Mouse (Mus musculus) kidney, embryonic 14.5 days (tissue): ENCODE results near the gene Lyzl6. TPM values are rescaled to one million over a fixed set of nuclear protein-coding genes. Genes with fewer than 3 reads are reported as not detected.
A peak's percentile ranks its signal among the peaks of the same experiment; 100 is the strongest.

Source experiments
- ATAC-seq: fragments of 200-750 bp; cut with Nextera tagmentation; 2 replicates; pipeline ENCODE4 v1.8.0; 2017; ENCODE audit warnings: moderate number of reproducible peaks, mild to moderate bottlenecking, moderate TSS enrichment, moderate library complexity; ENCODE audit not compliant: low FRiP score, low TSS enrichment
- H3K27ac ChIP-seq: fragments of 300-500 bp; sonication (generic); 2 replicates; pipeline ENCODE4 v1.5.1; 2014; ENCODE audit warnings: low read depth, mild to moderate bottlenecking, low read length, moderate library complexity, mixed read lengths
- H3K27me3 ChIP-seq: fragments of 300-500 bp; sonication (generic); 2 replicates; pipeline ENCODE4 v1.6.1; 2014; ENCODE audit warnings: mild to moderate bottlenecking, low read length; ENCODE audit not compliant: control insufficient read depth, insufficient read depth
- H3K36me3 ChIP-seq: fragments of 300-500 bp; sonication (generic); 2 replicates; pipeline ENCODE4 v1.6.1; 2014; ENCODE audit warnings: low read length, mixed read lengths; ENCODE audit not compliant: control insufficient read depth, insufficient read depth
- H3K4me1 ChIP-seq: fragments of 300-500 bp; sonication (generic); 2 replicates; pipeline ENCODE4 v1.6.1; 2014; ENCODE audit warnings: low read length, mixed read lengths; ENCODE audit not compliant: control insufficient read depth, insufficient read depth
- H3K4me2 ChIP-seq: fragments of 300-500 bp; sonication (generic); replicated peaks from 2 replicates; pipeline ENCODE4 v1.6.1; 2014; ENCODE audit warnings: low read depth, mild to moderate bottlenecking, low read length
- H3K4me3 ChIP-seq: fragments of 300-500 bp; sonication (generic); 2 replicates; pipeline ENCODE4 v1.5.1; 2014; ENCODE audit warnings: mild to moderate bottlenecking, low read length
- H3K9ac ChIP-seq: fragments of 300-500 bp; sonication (generic); 2 replicates; pipeline ENCODE4 v1.6.1; 2014; ENCODE audit warnings: low read depth, mild to moderate bottlenecking, low read length, moderate library complexity
- H3K9me3 ChIP-seq: fragments of 300-500 bp; sonication (generic); 2 replicates; pipeline ENCODE4 v1.6.1; 2016; ENCODE audit warnings: low read length; ENCODE audit not compliant: control insufficient read depth
- WGBS: fragments of 180-500 bp; shearing (Covaris S2); extraction: QIAGEN DNeasy Blood & Tissue Kit; methylation state at CpG from one replicate; pipeline ENCODE4 v1.1.7; 2014; 5-methylcytosine and 5-hydroxymethylcytosine counted together
- polyA plus RNA-seq: library from polyadenylated mRNA; unstranded; fragments of >200 nt; fragmentation: Nextera tagmentation; extraction: Ambion mirVana; gene quantifications from 2 replicates; pipeline ENCODE4 v1.2.1, GENCODE M21; 2014

The Lyzl6 gene
- polyA plus RNA-seq, 1 experiment from 2014 or later: not detected

GRCm38 (mm10) chr11:103663119-103663518 is 24.4 kb upstream of the Lyzl6 start:
- no peak for ATAC-seq
- Histone ChIP-seq H3K9me3 (no peaks in the 10 kb centered on the region), H3K9ac (no peak overlapping the region), H3K27me3 (peaks cover 4% of the 10 kb centered on the region; the same call in 1 of the 2 replicates), H3K36me3 (no peaks in the 10 kb centered on the region), H3K27ac (no peak overlapping the region), H3K4me2 (no peak overlapping the region), H3K4me3 (no peak overlapping the region), H3K4me1 (no peaks in the 10 kb centered on the region)
- WGBS: 85% methylated on average over 8 of the region's 8 CpGs

GRCm38 (mm10) chr11:103662546-103662945 is 23.9 kb upstream of the Lyzl6 start:
- H3K4me1 ChIP-seq: no peaks in the 10 kb centered on the region

DNA sequence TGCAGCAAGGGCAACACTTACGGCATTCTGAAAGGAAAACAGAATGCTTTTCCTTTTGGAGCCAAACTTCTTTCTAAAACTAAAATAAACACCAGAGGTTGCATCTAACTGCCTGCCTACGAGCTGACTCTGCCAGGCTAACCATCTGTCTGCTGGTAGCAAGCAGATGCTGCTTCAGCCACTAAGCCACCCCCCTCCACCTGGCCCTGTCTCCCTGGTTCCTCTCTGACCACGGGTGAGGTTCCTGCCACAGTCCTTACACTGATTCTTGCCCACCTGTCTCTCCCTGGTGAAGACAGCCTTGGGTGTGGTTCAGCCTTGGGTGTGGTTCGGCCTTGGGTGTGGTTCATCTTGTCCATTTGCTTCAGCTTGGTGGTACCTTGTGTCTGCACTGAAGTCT is 23.2 kb upstream of the Lyzl6 start:
- WGBS: 58% methylated on average over 4 of the region's 4 CpGs
- no peak overlapping the region for H3K4me3 ChIP-seq
- peaks cover 2% of the 10 kb centered on the region; the same call in 1 of the 2 replicates for H3K27me3 ChIP-seq
- H3K36me3 ChIP-seq: no peaks in the 10 kb centered on the region
- no peak overlapping the region for H3K9ac ChIP-seq
- no peak overlapping the region for H3K27ac ChIP-seq
- H3K9me3 ChIP-seq: no peaks in the 10 kb centered on the region
- no peak overlapping the region for H3K4me2 ChIP-seq
- no peaks in the 10 kb centered on the region for H3K4me1 ChIP-seq
- ATAC-seq: no peak

More at GRCm38 (mm10) chr11:103662546-103662945, 23.9 kb upstream of the Lyzl6 start:
- Histone ChIP-seq H3K4me3 (no peak overlapping the region), H3K9me3 (no peaks in the 10 kb centered on the region), H3K36me3 (no peaks in the 10 kb centered on the region), H3K4me2 (no peak overlapping the region), H3K9ac (no peak overlapping the region), H3K27me3 (peaks cover 4% of the 10 kb centered on the region; the same call in 1 of the 2 replicates), H3K27ac (no peak overlapping the region)
- no peak for ATAC-seq
- whole genome bisulfite sequencing: 82% methylated on average over 5 of the region's 5 CpGs

GRCm38 (mm10) chr11:103658189-103658588 is 19.5 kb upstream of the Lyzl6 start:
- Histone ChIP-seq H3K27me3 (peaks cover 24% of the 10 kb centered on the region; the same call in 1 of the 2 replicates), H3K4me1 (no peaks in the 10 kb centered on the region), H3K36me3 (no peaks in the 10 kb centered on the region), H3K9me3 (no peaks in the 10 kb centered on the region), H3K27ac (no peak overlapping the region), H3K9ac (no peak overlapping the region), H3K4me2 (no peak overlapping the region), H3K4me3 (no peak overlapping the region)
- no peak for ATAC-seq
- WGBS: 88% methylated on average over 7 of the region's 7 CpGs

- 8% methylated on average over 3 of the region's 3 CpGs for WGBS
- ATAC-seq: 0 out of 2 replicates have a peak, but pooled peaks have one; percentile 60
- H3K4me2 ChIP-seq: no peak overlapping the region
- H3K4me3 ChIP-seq: no peak overlapping the region
- H3K9ac ChIP-seq: no peak overlapping the region
- no peaks in the 10 kb centered on the region for H3K9me3 ChIP-seq
- no peak overlapping the region for H3K27ac ChIP-seq
- no peaks in the 10 kb centered on the region for H3K36me3 ChIP-seq
- no peaks in the 10 kb centered on the region for H3K4me1 ChIP-seq
- peaks cover 40% of the 10 kb centered on the region for H3K27me3 ChIP-seq
These were observed 17.8 kb upstream of the Lyzl6 start for GRCm38 (mm10) chr11:103656520-103656919.

DNA sequence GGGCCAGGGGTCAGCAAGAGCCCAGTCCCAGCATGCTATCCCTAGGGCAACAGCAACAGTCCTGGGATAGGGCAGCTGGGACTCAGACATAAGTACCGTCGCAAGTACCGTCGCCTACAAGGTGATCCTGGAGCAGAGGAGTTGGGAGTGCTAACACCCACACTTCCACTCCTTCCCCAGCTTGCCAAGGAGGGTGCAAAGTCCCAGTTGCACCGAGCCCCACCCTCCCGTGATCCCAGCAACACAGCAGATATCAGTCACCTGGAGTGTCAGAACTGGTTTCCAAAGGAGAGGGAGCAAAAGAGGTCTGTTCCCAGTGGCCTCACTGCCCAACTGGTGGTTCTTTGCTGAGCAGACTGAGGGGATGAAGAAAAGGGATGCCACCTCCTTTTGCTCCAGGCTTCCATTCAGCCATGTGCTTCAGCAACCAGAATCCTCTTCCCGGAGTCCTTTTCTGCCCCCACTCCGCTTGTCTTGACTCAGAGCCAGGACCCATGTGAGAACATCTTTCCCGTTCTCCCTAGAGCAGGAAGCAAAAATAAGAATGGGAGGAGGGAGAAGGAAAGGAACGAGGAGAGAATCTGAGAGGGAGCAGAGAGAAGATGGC is 14.8 kb upstream of the Lyzl6 start:
- H3K27ac ChIP-seq: no peak overlapping the region
- WGBS: 77% methylated on average over 10 of the region's 10 CpGs
- 0 out of 2 replicates have a peak, but pooled peaks cover 12% of the 10 kb centered on the region for H3K4me1 ChIP-seq
- no peak overlapping the region for H3K9ac ChIP-seq
- no peak for ATAC-seq
- H3K36me3 ChIP-seq: no peaks in the 10 kb centered on the region
- H3K27me3 ChIP-seq: peaks cover 68% of the 10 kb centered on the region
- H3K9me3 ChIP-seq: no peaks in the 10 kb centered on the region
- no peak overlapping the region for H3K4me2 ChIP-seq
- no peak overlapping the region for H3K4me3 ChIP-seq

- Histone ChIP-seq H3K36me3 (no peaks in the 10 kb centered on the region), H3K4me1 (0 out of 2 replicates have a peak, but pooled peaks cover 12% of the 10 kb centered on the region), H3K4me2 (no peak overlapping the region), H3K27me3 (peaks cover 84% of the 10 kb centered on the region), H3K9ac (no peak overlapping the region), H3K9me3 (no peaks in the 10 kb centered on the region), H3K4me3 (no peak overlapping the region), H3K27ac (no peak overlapping the region)
- WGBS: 81% methylated on average over 6 of the region's 6 CpGs
- ATAC-seq: no peak
These were observed 12.7 kb upstream of the Lyzl6 start for GRCm38 (mm10) chr11:103651426-103651825.

GRCm38 (mm10) chr11:103649983-103650493 is 11.3 kb upstream of the Lyzl6 start:
- no peak for ATAC-seq
- Histone ChIP-seq H3K27me3 (peaks cover 77% of the 10 kb centered on the region), H3K4me3 (peak overlapping the region; percentile 43), H3K4me1 (0 out of 2 replicates have a peak, but pooled peaks cover 12% of the 10 kb centered on the region), H3K4me2 (peak overlapping the region; percentile 64), H3K36me3 (no peaks in the 10 kb centered on the region), H3K9me3 (no peaks in the 10 kb centered on the region), H3K27ac (no peak overlapping the region), H3K9ac (no peak overlapping the region)
- WGBS: 1% methylated on average over 37 of the region's 37 CpGs

- no peak within 1 kb of the TSS for H3K9ac ChIP-seq
- peaks cover 72% of the 10 kb centered on the region for H3K27me3 ChIP-seq
- 0 out of 2 replicates have a peak, but pooled peaks cover 12% of the 10 kb centered on the region for H3K4me1 ChIP-seq
- H3K4me2 ChIP-seq: peak within 1 kb of the TSS; percentile 64
- H3K36me3 ChIP-seq: no peaks in the 10 kb centered on the region
- ATAC-seq: peak; percentile 43; the same call in 1 of the 2 replicates
- WGBS: 1% methylated on average over 52 of the region's 71 CpGs
- peak within 1 kb of the TSS; percentile 43 for H3K4me3 ChIP-seq
- no peaks in the 10 kb centered on the region for H3K9me3 ChIP-seq
- no peak within 1 kb of the TSS for H3K27ac ChIP-seq
These were observed 10.8 kb upstream of the Lyzl6 start, which contains the start of gene Rprml for GRCm38 (mm10) chr11:103649301-103649982. Rprml (plus strand) TSS chr11:103649570.
